Mouse (Mus musculus): ENCODE measurements around the gene Mlec. TPM values are rescaled to one million over a fixed set of nuclear protein-coding genes. Genes with fewer than 3 reads are reported as not detected.

The Mlec gene
- total and polyA plus RNA-seq, 3 experiments = 156 to 167 TPM; not detected in 1

DNA sequence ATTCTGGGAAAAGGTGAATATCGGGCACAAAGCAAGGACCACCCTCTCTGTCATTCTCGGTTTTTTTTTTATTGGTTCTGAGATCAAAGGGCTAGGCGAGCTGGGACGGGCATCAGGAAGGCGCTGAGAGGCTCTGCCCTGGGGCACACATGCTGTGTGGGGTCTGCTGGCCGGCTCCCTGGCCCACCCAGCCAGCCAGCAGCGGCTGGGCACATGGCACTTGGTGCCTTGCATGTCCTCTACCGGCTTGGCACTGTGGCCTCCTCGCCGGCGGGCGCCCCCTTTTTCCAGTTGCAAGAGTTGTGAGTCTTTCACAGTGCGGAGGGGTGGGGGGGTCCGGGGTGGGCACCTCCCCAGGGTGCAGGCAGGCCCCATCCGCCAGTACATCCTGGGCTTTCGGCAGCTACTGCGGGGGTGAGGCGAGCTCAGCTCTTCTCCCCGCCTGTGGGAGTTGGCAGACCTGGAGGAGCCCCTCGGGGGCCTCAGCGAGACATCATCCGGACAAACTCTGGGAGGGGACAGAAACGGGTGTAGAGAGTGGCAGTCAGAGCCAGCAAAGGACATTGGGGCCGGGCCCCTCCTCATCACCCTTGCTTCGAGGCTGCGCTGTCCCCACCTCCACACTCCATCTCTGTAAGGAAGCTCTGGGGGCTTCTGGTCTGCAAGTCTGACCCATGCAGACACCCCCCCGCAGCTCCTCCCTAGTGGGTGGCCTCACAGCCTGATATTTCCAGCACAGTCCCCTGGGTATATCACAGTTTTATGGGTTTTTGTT is 10.8 kb upstream of the Mlec start:
- peaks cover 0 to 3% of the 10 kb centered on the region in 2 experiments; a peak in 1 of 4 replicates for H3K4me1 ChIP-seq (ENCODE audit: control insufficient read depth in 1 of 2, insufficient read depth in 2 of 2, low read length in 2 of 2)
- no peaks in the 10 kb centered on the region for H3K79me2 ChIP-seq (ENCODE audit: control insufficient read depth, insufficient read depth, low read length, poor library complexity)
- H3K4me3 ChIP-seq (ENCODE audit: control insufficient read depth in 1 of 2, insufficient read depth in 1 of 2, low read depth in 2 of 2, low read length in 2 of 2) = no peak overlapping the region
- no peaks in the 10 kb centered on the region for H3K9me3 ChIP-seq (replicated peaks; ENCODE audit: insufficient read depth, low read length)
- no peaks in the 10 kb centered on the region for H3K27me3 ChIP-seq (ENCODE audit: control insufficient read depth in 1 of 2, insufficient read depth in 2 of 2, low read length in 2 of 2)
- H3K27ac ChIP-seq (ENCODE audit: control insufficient read depth, low read depth, low read length) = no peak overlapping the region
- no peak overlapping the region for H3K9ac ChIP-seq (ENCODE audit: control insufficient read depth, low read depth, low read length, poor library complexity, severe bottlenecking)
- no peaks in the 10 kb centered on the region; a peak in 1 of 4 replicates for H3K36me3 ChIP-seq (ENCODE audit: control insufficient read depth in 1 of 2, insufficient read depth in 2 of 2, low read length in 2 of 2)
- TF ChIP-seq EP300 (IDR thresholded peaks at IDR 0.05; ENCODE audit: low read depth in 1 of 2, low read length in 2 of 2) (no peak), USF1 (IDR thresholded peaks at IDR 0.05; ENCODE audit: low read depth, low read length) (no peak), E2F4 (IDR thresholded peaks at IDR 0.05; ENCODE audit: borderline replicate concordance, low read depth, low read length) (no peak), SIN3A (IDR thresholded peaks at IDR 0.05; ENCODE audit: low read length) (no peak), BHLHE40 (IDR thresholded peaks at IDR 0.05; ENCODE audit: borderline replicate concordance, low read depth, low read length) (no peak), MAX (IDR thresholded peaks at IDR 0.05; ENCODE audit: low read length) (no peak)
- no peak for DNase-seq (ENCODE audit: low read depth, low spot score)

- no peaks in the 10 kb centered on the region for H3K79me2 ChIP-seq (ENCODE audit: control insufficient read depth, insufficient read depth, low read length, poor library complexity)
- no peaks in the 10 kb centered on the region; a peak in 1 of 4 replicates for H3K36me3 ChIP-seq (ENCODE audit: control insufficient read depth in 1 of 2, insufficient read depth in 2 of 2, low read length in 2 of 2)
- H3K4me1 ChIP-seq (ENCODE audit: control insufficient read depth in 1 of 2, insufficient read depth in 2 of 2, low read length in 2 of 2) = peaks cover 0 to 3% of the 10 kb centered on the region in 2 experiments; a peak in 1 of 4 replicates
- H3K9me3 ChIP-seq (replicated peaks; ENCODE audit: insufficient read depth, low read length) = no peaks in the 10 kb centered on the region
- H3K27me3 ChIP-seq (ENCODE audit: control insufficient read depth in 1 of 2, insufficient read depth in 2 of 2, low read length in 2 of 2) = no peaks in the 10 kb centered on the region
- no peak overlapping the region for H3K4me3 ChIP-seq (ENCODE audit: control insufficient read depth in 1 of 2, insufficient read depth in 1 of 2, low read depth in 2 of 2, low read length in 2 of 2)
- H3K9ac ChIP-seq (ENCODE audit: control insufficient read depth, low read depth, low read length, poor library complexity, severe bottlenecking) = no peak overlapping the region
- no peak for DNase-seq (ENCODE audit: low read depth, low spot score)
- no peak for TF ChIP-seq TAL1 (IDR thresholded peaks at IDR 0.05; ENCODE audit: low read length)
- TF ChIP-seq EP300 (IDR thresholded peaks at IDR 0.05; ENCODE audit: low read depth in 1 of 2, low read length in 2 of 2) = no peak
- TF ChIP-seq TBP (IDR thresholded peaks at IDR 0.05; ENCODE audit: low read depth, low read length) = no peak
- TF ChIP-seq HCFC1 (IDR thresholded peaks at IDR 0.05; ENCODE audit: low read depth, low read length) = 0 out of 2 replicates have a peak, but pooled peaks have one; percentile 14
- no peak for TF ChIP-seq TCF12 (IDR thresholded peaks at IDR 0.05; ENCODE audit: low read depth, low read length)
- no peak for TF ChIP-seq ETS1 (IDR thresholded peaks at IDR 0.05; ENCODE audit: low read depth, low read length)
- no peak for TF ChIP-seq ZKSCAN1 (IDR thresholded peaks at IDR 0.05; ENCODE audit: low read depth, low read length)
- H3K27ac ChIP-seq (ENCODE audit: control insufficient read depth, low read depth, low read length) = no peak overlapping the region
These were observed 9.4 kb upstream of the Mlec start for GRCm38 (mm10) chr5:115167396-115167795.

GRCm38 (mm10) chr5:115166815-115167194 is 8.8 kb upstream of the Mlec start:
- no peaks in the 10 kb centered on the region for H3K27me3 ChIP-seq (ENCODE audit: control insufficient read depth in 1 of 2, insufficient read depth in 2 of 2, low read length in 2 of 2)
- no peak for DNase-seq (ENCODE audit: low read depth, low spot score)
- H3K9ac ChIP-seq (ENCODE audit: control insufficient read depth, low read depth, low read length, poor library complexity, severe bottlenecking) = no peak overlapping the region
- H3K4me1 ChIP-seq (ENCODE audit: control insufficient read depth in 1 of 2, insufficient read depth in 2 of 2, low read length in 2 of 2) = peaks cover 0 to 8% of the 10 kb centered on the region in 2 experiments; a peak in 1 of 4 replicates
- TF ChIP-seq RCOR1 (IDR thresholded peaks at IDR 0.05; ENCODE audit: low read depth, low read length) (no peak), TCF12 (IDR thresholded peaks at IDR 0.05; ENCODE audit: low read depth, low read length) (no peak), ETS1 (IDR thresholded peaks at IDR 0.05; ENCODE audit: low read depth, low read length) (no peak), SMC3 (IDR thresholded peaks at IDR 0.05; ENCODE audit: low read depth, low read length) (no peak), NELFE (IDR thresholded peaks at IDR 0.05; ENCODE audit: low read depth, low read length) (no peak), MEF2A (IDR thresholded peaks at IDR 0.05; ENCODE audit: extremely low read depth, insufficient replicate concordance, low read depth, low read length, poor library complexity, severe bottlenecking) (no peak), UBTF (IDR thresholded peaks at IDR 0.05; ENCODE audit: borderline replicate concordance, insufficient read depth, low read depth, low read length) (no peak), KAT2A (conservative IDR thresholded peaks at IDR 0.05; ENCODE audit: low read depth, low read length) (no peak), EP300 (IDR thresholded peaks at IDR 0.05; ENCODE audit: low read depth in 1 of 2, low read length in 2 of 2) (no peak), E2F4 (IDR thresholded peaks at IDR 0.05; ENCODE audit: borderline replicate concordance, low read depth, low read length) (no peak), HCFC1 (IDR thresholded peaks at IDR 0.05; ENCODE audit: low read depth, low read length) (no peak), ELF1 (IDR thresholded peaks at IDR 0.05; ENCODE audit: low read depth, low read length) (no peak), MYC (IDR thresholded peaks at IDR 0.05; ENCODE audit: low read depth, low read length) (no peak), MYB (IDR thresholded peaks at IDR 0.05; ENCODE audit: low read depth, low read length) (no peak), CHD1 (IDR thresholded peaks at IDR 0.05; ENCODE audit: low read depth, low read length) (no peak), POLR2AphosphoS2 (IDR thresholded peaks at IDR 0.05; ENCODE audit: low read length) (no peak)
- H3K79me2 ChIP-seq (ENCODE audit: control insufficient read depth, insufficient read depth, low read length, poor library complexity) = no peaks in the 10 kb centered on the region
- H3K9me3 ChIP-seq (replicated peaks; ENCODE audit: insufficient read depth, low read length) = no peaks in the 10 kb centered on the region
- no peak overlapping the region for H3K4me3 ChIP-seq (ENCODE audit: control insufficient read depth in 1 of 2, insufficient read depth in 1 of 2, low read depth in 2 of 2, low read length in 2 of 2)
- peaks cover 0 to 2% of the 10 kb centered on the region in 2 experiments; a peak in 2 of 4 replicates for H3K36me3 ChIP-seq (ENCODE audit: control insufficient read depth in 1 of 2, insufficient read depth in 2 of 2, low read length in 2 of 2)
- H3K27ac ChIP-seq (ENCODE audit: control insufficient read depth, low read depth, low read length) = no peak overlapping the region
